Mouse (Mus musculus) lung, embryonic 14.5 days (tissue): Measurements from ENCODE around the gene Rpp25. TPM values are rescaled to one million over a fixed set of nuclear protein-coding genes. Genes with fewer than 3 reads are reported as not detected.

Experiments
- ATAC-seq: fragments of 200-750 bp; cut with Nextera tagmentation; 2 replicates; pipeline ENCODE4 v1.8.0; 2017; ENCODE audit warnings: mild to moderate bottlenecking, moderate TSS enrichment, moderate library complexity; ENCODE audit not compliant: insufficient read depth
- DNase-seq: peaks from one replicate; pipeline ENCODE4 v3.0.0-alpha.2; 2015
- H3K27ac ChIP-seq: fragments of 300-500 bp; sonication (generic); 2 replicates; pipeline ENCODE4 v1.5.1; 2014; ENCODE audit warnings: low read depth, mild to moderate bottlenecking, moderate library complexity
- H3K27me3 ChIP-seq: fragments of 300-500 bp; sonication (generic); 2 replicates; pipeline ENCODE4 v1.6.1; 2014; ENCODE audit warnings: low read length, control low read depth; ENCODE audit not compliant: insufficient read depth
- H3K36me3 ChIP-seq: fragments of 300-500 bp; sonication (generic); 2 replicates; pipeline ENCODE4 v1.6.1; 2014; ENCODE audit warnings: control low read depth; ENCODE audit not compliant: insufficient read depth
- H3K4me1 ChIP-seq: fragments of 300-500 bp; sonication (generic); 2 replicates; pipeline ENCODE4 v1.6.1; 2014; ENCODE audit warnings: antibody characterized with exemption, control low read depth; ENCODE audit not compliant: insufficient read depth
- H3K4me2 ChIP-seq: fragments of 300-500 bp; sonication (generic); 2 replicates; pipeline ENCODE4 v1.6.1; 2014; ENCODE audit warnings: mild to moderate bottlenecking
- H3K4me3 ChIP-seq: fragments of 300-500 bp; sonication (generic); 2 replicates; pipeline ENCODE4 v1.5.1; 2014; ENCODE audit warnings: low read depth, low read length
- H3K9ac ChIP-seq: fragments of 300-500 bp; sonication (generic); 2 replicates; pipeline ENCODE4 v1.6.1; 2014
- H3K9me3 ChIP-seq: fragments of 300-500 bp; sonication (generic); 2 replicates; pipeline ENCODE4 v1.6.1; 2016; ENCODE audit warnings: low read depth, low read length, control low read depth
- CTCF ChIP-seq: IDR thresholded peaks from 2 replicates; pipeline ENCODE4 v1.5.1; 2016; ENCODE audit warnings: antibody characterized with exemption, low read depth
- WGBS: fragments of 180-500 bp; shearing (Covaris S2); extraction: QIAGEN DNeasy Blood & Tissue Kit; methylation state at CpG from one replicate; pipeline ENCODE4 v1.1.7; 2014; 5-methylcytosine and 5-hydroxymethylcytosine counted together
- polyA plus RNA-seq: library from polyadenylated mRNA; unstranded; fragments of >200 nt; fragmentation: Nextera tagmentation; extraction: Ambion mirVana; gene quantifications from 2 replicates; pipeline ENCODE4 v1.2.1, GENCODE M21; 2014

Gene Rpp25
- polyA plus RNA-seq, 1 experiment from 2014 or later, result 2.4 TPM

- peaks cover 71% of the 10 kb centered on the region for H3K27me3 ChIP-seq
- peak overlapping the region; percentile 41 for H3K4me3 ChIP-seq
- DNase-seq (no peak), ATAC-seq (0 out of 2 replicates have a peak, but pooled peaks have one; percentile 7)
- no peaks in the 10 kb centered on the region for H3K9me3 ChIP-seq
- no peak overlapping the region for H3K27ac ChIP-seq
- H3K4me2 ChIP-seq, result peak overlapping the region; percentile 93
- TF ChIP-seq CTCF, result no peak
- no peak overlapping the region for H3K9ac ChIP-seq
- WGBS, result 3% methylated on average over 23 of the region's 23 CpGs
- peaks cover 15% of the 10 kb centered on the region for H3K4me1 ChIP-seq
- no peaks in the 10 kb centered on the region for H3K36me3 ChIP-seq
Observed at GRCm38 (mm10) chr9:57502911-57503621, 760 bp upstream of the Rpp25 start.

GRCm38 (mm10) chr9:57504381-57504700 lies 515 bp downstream of the Rpp25 start:
- Histone ChIP-seq H3K9ac (peak overlapping the region; percentile 46), H3K36me3 (no peaks in the 10 kb centered on the region), H3K4me2 (peak overlapping the region; percentile 93), H3K27ac (no peak overlapping the region), H3K4me3 (peak overlapping the region; percentile 41), H3K9me3 (no peaks in the 10 kb centered on the region), H3K27me3 (peaks cover 69% of the 10 kb centered on the region), H3K4me1 (peaks cover 15% of the 10 kb centered on the region)
- peak; percentile 72 for DNase-seq
- under 1% methylated on average over 34 of the region's 34 CpGs for WGBS
- TF ChIP-seq CTCF, result peak; percentile 51; the same call in 1 of the 2 replicates
- peak; percentile 63; the same call in 1 of the 2 replicates for ATAC-seq

GRCm38 (mm10) chr9:57504891-57505290 lies 1.1 kb downstream of the Rpp25 start:
- peak overlapping the region; percentile 93; the same call in 1 of the 2 replicates for H3K4me2 ChIP-seq
- 47% methylated on average over 10 of the region's 10 CpGs for WGBS
- no peak for DNase-seq

GRCm38 (mm10) chr9:57505700-57506099 lies 1.9 kb downstream of the Rpp25 start:
- ATAC-seq, result peak; percentile 88
- H3K4me3 ChIP-seq, result no peak overlapping the region
- H3K4me1 ChIP-seq, result peaks cover 15% of the 10 kb centered on the region
- H3K27me3 ChIP-seq, result peaks cover 58% of the 10 kb centered on the region
- no peaks in the 10 kb centered on the region for H3K9me3 ChIP-seq
- H3K9ac ChIP-seq, result no peak overlapping the region; the same call in 1 of the 2 replicates
- 2% methylated on average over 8 of the region's 8 CpGs for WGBS
- peak overlapping the region; percentile 32; the same call in 1 of the 2 replicates for H3K27ac ChIP-seq
- H3K4me2 ChIP-seq, result peak overlapping the region; percentile 23
- no peak for TF ChIP-seq CTCF
- no peaks in the 10 kb centered on the region for H3K36me3 ChIP-seq
- peak; percentile 71 for DNase-seq

More at GRCm38 (mm10) chr9:57504891-57505290, 1.1 kb downstream of the Rpp25 start:
- no peak for TF ChIP-seq CTCF
- no peak for ATAC-seq
- peaks cover 15% of the 10 kb centered on the region for H3K4me1 ChIP-seq
- H3K4me3 ChIP-seq, result peak overlapping the region; percentile 41; the same call in 1 of the 2 replicates
- no peaks in the 10 kb centered on the region for H3K9me3 ChIP-seq
- no peaks in the 10 kb centered on the region for H3K36me3 ChIP-seq
- no peak overlapping the region for H3K9ac ChIP-seq
- H3K27me3 ChIP-seq, result peaks cover 65% of the 10 kb centered on the region
- H3K27ac ChIP-seq, result no peak overlapping the region

- WGBS, result 65% methylated on average over 2 of the region's 2 CpGs
- no peak for ATAC-seq
- Histone ChIP-seq H3K4me3 (no peak overlapping the region), H3K4me1 (0 out of 2 replicates have a peak, but pooled peaks cover 4% of the 10 kb centered on the region), H3K27me3 (peaks cover 9% of the 10 kb centered on the region), H3K27ac (no peak overlapping the region), H3K36me3 (no peaks in the 10 kb centered on the region), H3K4me2 (no peak overlapping the region), H3K9ac (no peak overlapping the region), H3K9me3 (no peaks in the 10 kb centered on the region)
- no peak for DNase-seq
- TF ChIP-seq CTCF, result no peak
Observed at GRCm38 (mm10) chr9:57510577-57510976, 6.8 kb downstream of the Rpp25 start.

GRCm38 (mm10) chr9:57517113-57517512 lies 13.3 kb downstream of the Rpp25 start:
- DNase-seq, result peak; percentile 90
- H3K4me2 ChIP-seq, result no peak overlapping the region
- no peak overlapping the region for H3K4me3 ChIP-seq
- TF ChIP-seq CTCF, result peak; percentile 79
- H3K27me3 ChIP-seq, result no peaks in the 10 kb centered on the region
- ATAC-seq, result no peak
- H3K9ac ChIP-seq, result no peak overlapping the region
- H3K4me1 ChIP-seq, result no peaks in the 10 kb centered on the region; the same call in 1 of the 2 replicates
- WGBS, result 3% methylated on average over 3 of the region's 3 CpGs
- no peaks in the 10 kb centered on the region for H3K36me3 ChIP-seq
- no peak overlapping the region for H3K27ac ChIP-seq
- H3K9me3 ChIP-seq, result no peaks in the 10 kb centered on the region

GRCm38 (mm10) chr9:57520375-57521055 lies 16.7 kb downstream of the Rpp25 start:
- ATAC-seq (peak; percentile 54), DNase-seq (peak; percentile 31)
- H3K4me3 ChIP-seq, result peak overlapping the region; percentile 95
- no peaks in the 10 kb centered on the region; the same call in 1 of the 2 replicates for H3K4me1 ChIP-seq
- no peaks in the 10 kb centered on the region for H3K9me3 ChIP-seq
- TF ChIP-seq CTCF, result peak; percentile 26; the same call in 1 of the 2 replicates
- H3K9ac ChIP-seq, result peak overlapping the region; percentile 93
- H3K36me3 ChIP-seq, result no peaks in the 10 kb centered on the region
- H3K27me3 ChIP-seq, result no peaks in the 10 kb centered on the region
- peak overlapping the region; percentile 86 for H3K4me2 ChIP-seq
- 22% methylated on average over 16 of the region's 16 CpGs for WGBS
- H3K27ac ChIP-seq, result peak overlapping the region; percentile 66; the same call in 1 of the 2 replicates
